Mouse (Mus musculus): ENCODE measurements around the gene 1700025G04Rik. TPM values are rescaled to one million over a fixed set of nuclear protein-coding genes. Genes with fewer than 3 reads are reported as not detected.

The 1700025G04Rik gene
- 21.8 and 24.7 TPM in 2 replicates for polyA plus RNA-seq (2012; rRNA removed)

- H3K4me3 ChIP-seq (ENCODE audit: insufficient read depth, low read length), result peak within 1 kb of the TSS; percentile 93
- peaks cover 5% of the 10 kb centered on the region for H3K4me1 ChIP-seq (ENCODE audit: control insufficient read depth, insufficient read depth, low read length)
- TF ChIP-seq POLR2A (IDR thresholded peaks at IDR 0.05; ENCODE audit: extremely low read depth, insufficient read depth, low read length) (no peak), CTCF (IDR thresholded peaks at IDR 0.05; ENCODE audit: extremely low read depth, insufficient read depth, low read length) (no peak)
- H3K27ac ChIP-seq (ENCODE audit: insufficient read depth, low read length), result peak within 1 kb of the TSS; percentile 85
These were observed at the start of gene 1700025G04Rik for GRCm38 (mm10) chr1:152090018-152090553. 1700025G04Rik (minus strand) TSS chr1:152090125.

- Histone ChIP-seq H3K27ac (ENCODE audit: insufficient read depth, low read length) (no peak overlapping the region), H3K4me1 (ENCODE audit: control insufficient read depth, insufficient read depth, low read length) (no peaks in the 10 kb centered on the region), H3K4me3 (ENCODE audit: insufficient read depth, low read length) (no peak overlapping the region)
- TF ChIP-seq POLR2A (IDR thresholded peaks at IDR 0.05; ENCODE audit: extremely low read depth, insufficient read depth, low read length), result no peak
- no peak for TF ChIP-seq CTCF (IDR thresholded peaks at IDR 0.05; ENCODE audit: extremely low read depth, insufficient read depth, low read length)
These were observed 49.6 kb upstream of the 1700025G04Rik start for GRCm38 (mm10) chr1:152139496-152139895.

GRCm38 (mm10) chr1:152130029-152130727, 40.3 kb upstream of the 1700025G04Rik start:
- no peak for TF ChIP-seq CTCF (IDR thresholded peaks at IDR 0.05; ENCODE audit: extremely low read depth, insufficient read depth, low read length)
- no peak for TF ChIP-seq POLR2A (IDR thresholded peaks at IDR 0.05; ENCODE audit: extremely low read depth, insufficient read depth, low read length)
- H3K27ac ChIP-seq (ENCODE audit: insufficient read depth, low read length), result no peak overlapping the region
- 0 out of 2 replicates have a peak, but pooled peaks cover 1% of the 10 kb centered on the region for H3K4me1 ChIP-seq (ENCODE audit: control insufficient read depth, insufficient read depth, low read length)
- H3K4me3 ChIP-seq (ENCODE audit: insufficient read depth, low read length), result peak overlapping the region; percentile 8; the same call in 1 of the 2 replicates

- Histone ChIP-seq H3K27ac (ENCODE audit: insufficient read depth, low read length) (no peak overlapping the region), H3K4me3 (ENCODE audit: insufficient read depth, low read length) (no peak overlapping the region), H3K4me1 (ENCODE audit: control insufficient read depth, insufficient read depth, low read length) (0 out of 2 replicates have a peak, but pooled peaks cover under 1% of the 10 kb centered on the region)
- no peak for TF ChIP-seq POLR2A (IDR thresholded peaks at IDR 0.05; ENCODE audit: extremely low read depth, insufficient read depth, low read length)
- no peak for TF ChIP-seq CTCF (IDR thresholded peaks at IDR 0.05; ENCODE audit: extremely low read depth, insufficient read depth, low read length)
These were observed 35.5 kb upstream of the 1700025G04Rik start for GRCm38 (mm10) chr1:152125451-152125850.

- Histone ChIP-seq H3K27ac (ENCODE audit: insufficient read depth, low read length) (no peak overlapping the region), H3K4me3 (ENCODE audit: insufficient read depth, low read length) (no peak overlapping the region), H3K4me1 (ENCODE audit: control insufficient read depth, insufficient read depth, low read length) (peaks cover 1% of the 10 kb centered on the region; the same call in 1 of the 2 replicates)
- TF ChIP-seq POLR2A (IDR thresholded peaks at IDR 0.05; ENCODE audit: extremely low read depth, insufficient read depth, low read length) (no peak), CTCF (IDR thresholded peaks at IDR 0.05; ENCODE audit: extremely low read depth, insufficient read depth, low read length) (no peak)
These were observed 20.2 kb upstream of the 1700025G04Rik start for GRCm38 (mm10) chr1:152110123-152110522.

- no peak overlapping the region for H3K27ac ChIP-seq (ENCODE audit: insufficient read depth, low read length)
- H3K4me3 ChIP-seq (ENCODE audit: insufficient read depth, low read length), result no peak overlapping the region
- peaks cover 1% of the 10 kb centered on the region; the same call in 1 of the 2 replicates for H3K4me1 ChIP-seq (ENCODE audit: control insufficient read depth, insufficient read depth, low read length)
- TF ChIP-seq CTCF (IDR thresholded peaks at IDR 0.05; ENCODE audit: extremely low read depth, insufficient read depth, low read length) (no peak), POLR2A (IDR thresholded peaks at IDR 0.05; ENCODE audit: extremely low read depth, insufficient read depth, low read length) (no peak)
These were observed 16.2 kb upstream of the 1700025G04Rik start for GRCm38 (mm10) chr1:152106136-152106535.

- TF ChIP-seq CTCF (IDR thresholded peaks at IDR 0.05; ENCODE audit: extremely low read depth, insufficient read depth, low read length), result no peak
- TF ChIP-seq POLR2A (IDR thresholded peaks at IDR 0.05; ENCODE audit: extremely low read depth, insufficient read depth, low read length), result no peak
- Histone ChIP-seq H3K4me1 (ENCODE audit: control insufficient read depth, insufficient read depth, low read length) (peaks cover under 1% of the 10 kb centered on the region; the same call in 1 of the 2 replicates), H3K4me3 (ENCODE audit: insufficient read depth, low read length) (no peak overlapping the region), H3K27ac (ENCODE audit: insufficient read depth, low read length) (no peak overlapping the region)
These were observed 15.3 kb upstream of the 1700025G04Rik start for GRCm38 (mm10) chr1:152105246-152105645.

GRCm38 (mm10) chr1:152101746-152102145, 11.8 kb upstream of the 1700025G04Rik start:
- no peak overlapping the region for H3K4me3 ChIP-seq (ENCODE audit: insufficient read depth, low read length)
- no peaks in the 10 kb centered on the region for H3K4me1 ChIP-seq (ENCODE audit: control insufficient read depth, insufficient read depth, low read length)
- H3K27ac ChIP-seq (ENCODE audit: insufficient read depth, low read length), result no peak overlapping the region
- no peak for TF ChIP-seq CTCF (IDR thresholded peaks at IDR 0.05; ENCODE audit: extremely low read depth, insufficient read depth, low read length)
- TF ChIP-seq POLR2A (IDR thresholded peaks at IDR 0.05; ENCODE audit: extremely low read depth, insufficient read depth, low read length), result no peak

GRCm38 (mm10) chr1:152096045-152096444, 6.1 kb upstream of the 1700025G04Rik start:
- Histone ChIP-seq H3K27ac (ENCODE audit: insufficient read depth, low read length) (no peak overlapping the region), H3K4me3 (ENCODE audit: insufficient read depth, low read length) (no peak overlapping the region), H3K4me1 (ENCODE audit: control insufficient read depth, insufficient read depth, low read length) (no peaks in the 10 kb centered on the region)
- TF ChIP-seq CTCF (IDR thresholded peaks at IDR 0.05; ENCODE audit: extremely low read depth, insufficient read depth, low read length) (no peak), POLR2A (IDR thresholded peaks at IDR 0.05; ENCODE audit: extremely low read depth, insufficient read depth, low read length) (no peak)

Data from cortical plate, adult 2 months (tissue).